Comparison of ENCODE assay signal across 6 mouse cellular contexts in the genomic region with DNA sequence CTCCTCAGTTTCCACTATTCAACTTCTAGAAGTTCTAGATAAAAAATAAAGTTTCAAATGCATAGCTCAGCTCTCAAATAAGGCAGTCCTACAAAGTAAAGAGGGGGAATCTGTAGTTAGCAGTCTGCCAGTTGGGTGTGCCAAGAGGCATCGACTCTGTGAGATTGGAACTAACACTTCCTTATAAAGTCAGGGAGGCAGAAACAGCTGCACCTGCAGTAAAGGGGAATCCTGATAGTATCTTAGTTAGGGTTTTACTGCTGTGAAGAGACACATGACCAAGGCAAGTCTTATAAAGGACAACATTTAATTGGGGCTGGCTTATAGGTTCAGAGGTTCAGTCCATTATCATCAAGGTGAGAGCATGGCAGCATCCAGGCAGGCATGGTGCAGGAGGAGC. TPM values are rescaled to one million over a fixed set of nuclear protein-coding genes. Genes with fewer than 3 reads are reported as not detected.
A peak's percentile ranks its signal among the peaks of the same experiment; 100 is the strongest.
DNase-seq lines count a peak whose midpoint lies in the region; ATAC-seq and TF ChIP-seq lines count a peak whose summit lies in the region.
"Not testable (repeated sequence)": the region's sequence is repeated elsewhere in the genome, so short reads cannot be mapped to it uniquely, and the experiment has no call there.

No protein-coding gene starts in this region.

- not testable (repeated sequence) for TF ChIP-seq EP300 in MEL (IDR thresholded peaks at IDR 0.05; ENCODE audit: low read depth in 1 of 2, low read length in 2 of 2)

- H3K36me3 ChIP-seq in MEL (ENCODE audit: control insufficient read depth in 1 of 2, insufficient read depth in 2 of 2, low read length in 2 of 2): peaks cover 9 to 27% of the 10 kb centered on the region in 2 experiments
- H3K36me3 ChIP-seq in intestine, embryonic 15.5 days; intestine, embryonic 16.5 days (ENCODE audit: control insufficient read depth, insufficient read depth, low read length); intestine, postnatal 0 days (ENCODE audit: control insufficient read depth, insufficient read depth): not testable (repeated sequence)
- peaks cover 13% of the 10 kb centered on the region for H3K36me3 ChIP-seq in small intestine, adult 2 months (ENCODE audit: control insufficient read depth, insufficient read depth, low read length)

- not testable (repeated sequence) for TF ChIP-seq RAD21 in MEL (IDR thresholded peaks at IDR 0.05; ENCODE audit: low read depth, low read length)

- not testable (repeated sequence) for H3K4me2 ChIP-seq in intestine, embryonic 15.5 days (replicated peaks); intestine, embryonic 16.5 days (ENCODE audit: low read depth, low read length); intestine, postnatal 0 days (replicated peaks; ENCODE audit: low read depth)

- ATAC-seq in intestine, embryonic 15.5 days: peak; percentile 57
- peak; percentile 69 for ATAC-seq in intestine, embryonic 16.5 days
- peak; percentile 58 for ATAC-seq in intestine, postnatal 0 days

- H3K9ac ChIP-seq in MEL (ENCODE audit: control insufficient read depth, low read depth, low read length, poor library complexity, severe bottlenecking); intestine, embryonic 15.5 days; intestine, embryonic 16.5 days (ENCODE audit: low read depth, low read length); intestine, postnatal 0 days (ENCODE audit: low read depth, low read length): not testable (repeated sequence)

- TF ChIP-seq CTCF in MEL (IDR thresholded peaks at IDR 0.05 in 2 of 3, conservative IDR thresholded peaks at IDR 0.05 in 1 of 3; ENCODE audit: control insufficient read depth in 1 of 3, insufficient read depth in 1 of 3, low read depth in 2 of 3, low read length in 3 of 3, poor library complexity in 1 of 3, severe bottlenecking in 1 of 3); intestine, postnatal 0 days (IDR thresholded peaks at IDR 0.05; ENCODE audit: low read depth); small intestine, adult 2 months (IDR thresholded peaks at IDR 0.05; ENCODE audit: extremely low read depth, insufficient read length, insufficient replicate concordance, low read depth, low read length): not testable (repeated sequence)

- not testable (repeated sequence) for H3K79me2 ChIP-seq in MEL (ENCODE audit: control insufficient read depth, insufficient read depth, low read length, poor library complexity)

- peak; percentile 41 for DNase-seq in A20 (ENCODE audit: low read depth, low spot score)
- peak; percentile 48 for DNase-seq in MEL (ENCODE audit: low read depth, low spot score)

- TF ChIP-seq POLR2A in MEL (IDR thresholded peaks at IDR 0.05; ENCODE audit: control insufficient read depth in 1 of 2, insufficient read depth in 1 of 2, low read depth in 1 of 2, low read length in 2 of 2, poor library complexity in 1 of 2); small intestine, adult 2 months (IDR thresholded peaks at IDR 0.05; ENCODE audit: low read depth, low read length): not testable (repeated sequence)

- peaks cover 16 to 22% of the 10 kb centered on the region in 2 experiments for H3K4me1 ChIP-seq in MEL (ENCODE audit: control insufficient read depth in 1 of 2, insufficient read depth in 2 of 2, low read length in 2 of 2)
- H3K4me1 ChIP-seq in intestine, embryonic 15.5 days (replicated peaks); intestine, embryonic 16.5 days (ENCODE audit: control insufficient read depth, insufficient read depth, low read length); intestine, postnatal 0 days (replicated peaks; ENCODE audit: control insufficient read depth, insufficient read depth, low read length); small intestine, adult 2 months (ENCODE audit: control insufficient read depth, insufficient read depth, insufficient read length, low read length): not testable (repeated sequence)

- H3K9me3 ChIP-seq in MEL (replicated peaks; ENCODE audit: insufficient read depth, low read length); intestine, embryonic 15.5 days; intestine, embryonic 16.5 days (ENCODE audit: control insufficient read depth, low read length); intestine, postnatal 0 days (ENCODE audit: control insufficient read depth): not testable (repeated sequence)

- not testable (repeated sequence) for H3K27me3 ChIP-seq in MEL (ENCODE audit: control insufficient read depth in 1 of 2, insufficient read depth in 2 of 2, low read length in 2 of 2); intestine, embryonic 15.5 days (replicated peaks); intestine, embryonic 16.5 days (replicated peaks; ENCODE audit: control insufficient read depth, insufficient read depth, low read length); intestine, postnatal 0 days (replicated peaks; ENCODE audit: control insufficient read depth, insufficient read depth, low read length); small intestine, adult 2 months (ENCODE audit: control insufficient read depth, insufficient read depth, low read length)

- not testable (repeated sequence) for H3K27ac ChIP-seq in MEL (ENCODE audit: control insufficient read depth, low read depth, low read length); intestine, embryonic 15.5 days; intestine, postnatal 0 days (ENCODE audit: low read depth, low read length)
- H3K27ac ChIP-seq in intestine, embryonic 16.5 days (ENCODE audit: low read length): peak overlapping the region; percentile 26; the same call in 1 of the 2 replicates
- peak overlapping the region; percentile 92 for H3K27ac ChIP-seq in small intestine, adult 2 months (ENCODE audit: insufficient read depth, low read depth, low read length)

- 74% methylated on average over 1 of the region's 1 CpGs for WGBS in intestine, embryonic 15.5 days
- WGBS in intestine, embryonic 16.5 days: 64% methylated on average over 1 of the region's 1 CpGs
- 50% methylated on average over 1 of the region's 1 CpGs for WGBS in intestine, postnatal 0 days
- WGBS in small intestine, adult 2 months: 54% methylated on average over 1 of the region's 1 CpGs

- H3K4me3 ChIP-seq in MEL (ENCODE audit: control insufficient read depth in 1 of 2, insufficient read depth in 1 of 2, low read depth in 2 of 2, low read length in 2 of 2); intestine, embryonic 15.5 days (replicated peaks); intestine, embryonic 16.5 days (ENCODE audit: low read length); intestine, postnatal 0 days (ENCODE audit: low read depth, low read length); small intestine, adult 2 months (ENCODE audit: low read depth, low read length): not testable (repeated sequence)

TF ChIP-seq in MEL, 35 proteins besides CTCF, POLR2A, EP300 and RAD21:
- TF ChIP-seq ETS1 (IDR thresholded peaks at IDR 0.05; ENCODE audit: low read depth, low read length): peak; percentile 34; the same call in 1 of the 2 replicates

RNA-seq across cellular contexts. Expression of gene Atp6ap2, which starts 24.8 kb away (rescaled TPM):
- total RNA-seq in MEL (2012; rRNA removed): 54.9 and 56.4 TPM in 2 replicates
- 100 to 1,000 TPM in 1 of 2 experiments, 10 to 100 TPM in 1; 47.6 to 323 TPM for polyA plus RNA-seq in MEL (2012; ENCODE audit: insufficient read depth in 1 of 2, insufficient read length in 2 of 2, low read depth in 1 of 2, low replicate concordance in 2 of 2, missing spikeins in 1 of 2)
- 155 TPM in 2 replicates for polyA plus RNA-seq in intestine, embryonic 15.5 days (2015; fragmentation: Nextera tagmentation; extraction: Ambion mirVana)
- 187 and 197 TPM in 2 replicates for polyA plus RNA-seq in intestine, embryonic 16.5 days (2015; fragmentation: Nextera tagmentation; extraction: Ambion mirVana)
- 167 and 170 TPM in 2 replicates for polyA plus RNA-seq in intestine, postnatal 0 days (2015; fragmentation: Nextera tagmentation; extraction: Ambion mirVana)
- 3.3 and 6.7 TPM in 2 replicates for polyA plus RNA-seq in small intestine, adult 2 months (2012; rRNA removed)
